Mouse (Mus musculus) heart, postnatal 0 days (tissue): ENCODE measurements around the gene Cpeb3. TPM values are rescaled to one million over a fixed set of nuclear protein-coding genes. Genes with fewer than 3 reads are reported as not detected.

ENCODE experiments used
- ATAC-seq: fragments of 200-750 bp; cut with Nextera tagmentation; 2 replicates; pipeline ENCODE4 v1.8.0; 2017; ENCODE audit warnings: low read depth, moderate number of reproducible peaks, moderate library complexity; ENCODE audit not compliant: insufficient read depth
- DNase-seq: peaks from one replicate; pipeline ENCODE4 v3.0.0-alpha.2; 2016; ENCODE audit warnings: low spot score
- H3K27ac ChIP-seq: fragments of 300-500 bp; sonication (generic); 2 replicates; pipeline ENCODE4 v1.5.1; 2014; ENCODE audit warnings: low read depth, mild to moderate bottlenecking
- H3K27me3 ChIP-seq: fragments of 300-500 bp; sonication (generic); 2 replicates; pipeline ENCODE4 v1.6.1; 2014; ENCODE audit warnings: low read length, mixed read lengths; ENCODE audit not compliant: control insufficient read depth, insufficient read depth
- H3K36me3 ChIP-seq: fragments of 300-500 bp; sonication (generic); replicated peaks from 2 replicates; pipeline ENCODE4 v1.6.1; 2014; ENCODE audit warnings: low read length, mixed read lengths; ENCODE audit not compliant: control insufficient read depth, insufficient read depth
- H3K4me1 ChIP-seq: fragments of 300-500 bp; sonication (generic); 2 replicates; pipeline ENCODE4 v1.6.1; 2014; ENCODE audit warnings: antibody characterized with exemption; ENCODE audit not compliant: control insufficient read depth, insufficient read depth
- H3K4me2 ChIP-seq: fragments of 300-500 bp; sonication (generic); 2 replicates; pipeline ENCODE4 v1.6.1; 2014; ENCODE audit warnings: low read depth, mild to moderate bottlenecking, low read length, moderate library complexity
- H3K4me3 ChIP-seq: fragments of 300-500 bp; sonication (generic); 2 replicates; pipeline ENCODE4 v1.5.1; 2014; ENCODE audit warnings: low read depth, low read length
- H3K9ac ChIP-seq: fragments of 300-500 bp; sonication (generic); replicated peaks from 2 replicates; pipeline ENCODE4 v1.6.1; 2014; ENCODE audit warnings: low read depth, low read length, mixed read lengths
- H3K9me3 ChIP-seq: fragments of 300-500 bp; sonication (generic); replicated peaks from 2 replicates; pipeline ENCODE4 v1.6.1; 2016; ENCODE audit warnings: low read length; ENCODE audit not compliant: control insufficient read depth
- CTCF ChIP-seq: IDR thresholded peaks from 2 replicates; pipeline ENCODE4 v1.5.1; 2016; ENCODE audit warnings: antibody characterized with exemption, control low read depth, low read depth
- EP300 ChIP-seq: IDR thresholded peaks from 2 replicates; pipeline ENCODE4 v1.6.1; 2016; ENCODE audit warnings: antibody characterized with exemption, low read depth
- WGBS: fragments of 180-500 bp; shearing (Covaris S2); extraction: QIAGEN DNeasy Blood & Tissue Kit; methylation state at CpG from one replicate; pipeline ENCODE4 v1.1.7; 2014; 5-methylcytosine and 5-hydroxymethylcytosine counted together
- polyA plus RNA-seq: library from polyadenylated mRNA; unstranded; fragments of >200 nt; fragmentation: Nextera tagmentation; extraction: Ambion mirVana; gene quantifications from 2 replicates; pipeline ENCODE4 v1.2.1, GENCODE M21; 2015
- total RNA-seq: library from RNA; depleted of rRNA; stranded (reverse); fragments of >200 nt; gene quantifications from 2 replicates; pipeline ENCODE4 v1.2.3, GENCODE M21; 2014; ENCODE audit warnings: low replicate concordance

Cpeb3 gene
- total and polyA plus RNA-seq, 2 experiments from 2014 or later: 13.7 to 21.8 TPM

DNA sequence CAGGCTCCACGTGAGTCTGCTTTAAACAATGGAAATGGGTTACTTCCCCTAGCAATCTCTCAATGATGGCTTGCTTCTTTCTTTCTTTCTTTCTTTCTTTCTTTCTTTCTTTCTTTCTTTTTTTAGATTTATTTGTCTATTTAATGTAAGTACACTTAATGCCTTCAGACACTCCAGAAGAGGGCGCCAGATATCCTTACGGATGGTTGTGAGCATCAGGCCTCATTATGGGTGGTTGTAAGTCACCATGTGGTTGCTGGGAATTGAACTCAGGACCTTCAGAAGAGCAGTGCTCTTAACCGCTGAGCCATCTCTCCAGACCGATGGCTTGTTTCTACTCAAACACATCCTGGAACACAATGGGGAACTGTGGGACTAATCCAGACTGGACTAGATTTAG lies 32.8 kb upstream of the Cpeb3 start:
- Histone ChIP-seq H3K27me3 (peaks cover 7% of the 10 kb centered on the region), H3K27ac (no peak overlapping the region), H3K4me3 (no peak overlapping the region), H3K36me3 (no peaks in the 10 kb centered on the region), H3K4me1 (no peaks in the 10 kb centered on the region), H3K4me2 (no peak overlapping the region), H3K9me3 (0 out of 2 replicates have a peak, but pooled peaks cover 3% of the 10 kb centered on the region), H3K9ac (no peak overlapping the region)
- WGBS: 68% methylated on average over 5 of the region's 5 CpGs
- ATAC-seq (no peak), DNase-seq (no peak)
- TF ChIP-seq CTCF: no peak
- no peak for TF ChIP-seq EP300

- H3K9ac ChIP-seq: no peak overlapping the region
- TF ChIP-seq EP300: no peak
- TF ChIP-seq CTCF: no peak
- no peaks in the 10 kb centered on the region for H3K36me3 ChIP-seq
- 20% methylated on average over 4 of the region's 4 CpGs for WGBS
- no peak overlapping the region for H3K27ac ChIP-seq
- no peaks in the 10 kb centered on the region for H3K9me3 ChIP-seq
- no peak overlapping the region for H3K4me2 ChIP-seq
- H3K4me1 ChIP-seq: no peaks in the 10 kb centered on the region; the same call in 1 of the 2 replicates
- ATAC-seq (0 out of 2 replicates have a peak, but pooled peaks have one; percentile 33), DNase-seq (peak; percentile 49)
- no peak overlapping the region for H3K4me3 ChIP-seq
- H3K27me3 ChIP-seq: peaks cover 25% of the 10 kb centered on the region
Observed at GRCm38 (mm10) chr19:37239096-37239495, 30.7 kb upstream of the Cpeb3 start.

DNA sequence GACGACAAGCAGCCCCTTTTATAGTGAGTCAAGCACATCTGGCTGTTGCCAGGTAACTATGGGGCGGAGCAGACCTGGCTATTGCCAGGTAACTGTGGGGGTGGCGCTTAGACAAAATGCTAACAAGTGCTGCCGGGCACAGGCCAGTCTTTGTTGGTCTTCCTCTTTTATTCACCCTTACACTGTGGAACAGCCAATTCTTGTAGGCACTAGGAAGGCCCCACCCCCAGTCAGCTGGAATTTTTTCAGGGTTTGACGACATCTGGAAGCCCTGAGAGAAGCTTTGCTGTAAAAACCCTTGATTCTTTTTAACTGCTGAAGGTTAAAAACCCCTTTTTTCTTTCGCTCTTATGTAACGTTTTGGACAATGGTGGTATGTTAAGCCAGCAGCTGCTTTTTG lies 30.2 kb upstream of the Cpeb3 start:
- Histone ChIP-seq H3K9ac (no peak overlapping the region), H3K27ac (no peak overlapping the region), H3K4me1 (no peaks in the 10 kb centered on the region; the same call in 1 of the 2 replicates), H3K4me2 (no peak overlapping the region), H3K27me3 (peaks cover 29% of the 10 kb centered on the region), H3K4me3 (no peak overlapping the region), H3K9me3 (no peaks in the 10 kb centered on the region), H3K36me3 (no peaks in the 10 kb centered on the region)
- ATAC-seq: no peak
- WGBS: 27% methylated on average over 7 of the region's 7 CpGs
- TF ChIP-seq CTCF: no peak
- TF ChIP-seq EP300: no peak
- DNase-seq: no peak

DNA sequence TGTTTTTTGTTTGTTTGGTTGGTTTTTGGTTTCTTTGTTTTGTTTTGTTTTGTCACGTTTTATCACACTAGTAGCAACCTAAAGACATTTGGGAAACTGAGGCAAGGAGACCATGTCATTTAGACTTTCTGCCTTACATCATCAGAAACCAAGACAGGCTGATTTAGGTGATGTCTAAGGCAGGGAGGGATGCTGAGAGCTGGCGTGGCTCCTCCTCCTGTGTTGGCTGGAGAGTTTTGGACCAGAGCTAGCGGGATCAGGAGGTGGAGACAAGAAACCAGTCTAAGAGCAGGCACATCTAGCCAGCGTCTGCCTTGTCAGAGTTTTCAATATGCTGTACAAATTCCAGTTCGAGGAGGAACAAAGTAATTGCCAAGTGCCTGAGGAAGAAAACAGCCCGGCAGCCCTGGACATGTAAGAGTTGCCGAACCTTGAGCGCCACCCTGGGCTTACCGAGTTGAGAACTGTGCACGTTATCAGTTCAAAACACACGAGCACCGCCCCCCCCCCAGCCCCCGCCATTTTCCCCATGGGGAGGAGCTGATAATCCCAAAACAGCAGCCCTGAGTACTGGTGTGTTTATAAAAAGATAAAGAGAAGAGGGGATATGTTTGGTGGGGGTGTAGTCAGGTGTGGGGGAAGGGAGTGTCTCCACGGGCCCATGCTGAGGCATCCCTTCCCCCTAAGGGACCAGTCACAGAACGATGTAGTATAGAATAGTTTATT lies 29.5 kb upstream of the Cpeb3 start:
- Histone ChIP-seq H3K4me3 (no peak overlapping the region), H3K9me3 (no peaks in the 10 kb centered on the region), H3K27ac (no peak overlapping the region), H3K36me3 (no peaks in the 10 kb centered on the region), H3K27me3 (peaks cover 29% of the 10 kb centered on the region), H3K4me1 (no peaks in the 10 kb centered on the region; the same call in 1 of the 2 replicates), H3K4me2 (no peak overlapping the region; the same call in 1 of the 2 replicates), H3K9ac (no peak overlapping the region)
- TF ChIP-seq EP300 (no peak), CTCF (no peak)
- no peak for DNase-seq
- no peak for ATAC-seq
- 6% methylated on average over 15 of the region's 15 CpGs for WGBS

GRCm38 (mm10) chr19:37237306-37237705 lies 28.9 kb upstream of the Cpeb3 start:
- no peaks in the 10 kb centered on the region for H3K36me3 ChIP-seq
- no peaks in the 10 kb centered on the region; the same call in 1 of the 2 replicates for H3K4me1 ChIP-seq
- no peak overlapping the region for H3K4me3 ChIP-seq
- no peak for ATAC-seq
- no peaks in the 10 kb centered on the region for H3K9me3 ChIP-seq
- no peak overlapping the region for H3K9ac ChIP-seq
- H3K27ac ChIP-seq: no peak overlapping the region
- no peak overlapping the region for H3K4me2 ChIP-seq
- 58% methylated on average over 5 of the region's 5 CpGs for WGBS
- TF ChIP-seq CTCF (no peak), EP300 (no peak)
- no peak for DNase-seq
- H3K27me3 ChIP-seq: peaks cover 32% of the 10 kb centered on the region
